Mouse (Mus musculus) T-helper 2 cell (primary cell): ENCODE data around the gene Kcnh4.

ENCODE experiments used
- in situ Hi-C: fragments of 300-600 bp; cut with MboI, MseI; formaldehyde crosslinking; loops from one replicate; pipeline ENCODE4 v1.15.1; 2025; ENCODE audit warnings: high pct_unique_total_duplicates

The Kcnh4 gene

GRCm38 (mm10) chr11:100711783-100712615 is 47.7 kb downstream of the Kcnh4 start, which contains the start of gene Kat2a:
Gene Kat2a (minus strand): TSS chr11:100712465.
- in situ Hi-C loops = no loop called here

GRCm38 (mm10) chr11:100710977-100711376 is 48.8 kb downstream of the Kcnh4 start:
- in situ Hi-C loops = no loop called here

GRCm38 (mm10) chr11:100710528-100710927 is 49.2 kb downstream of the Kcnh4 start:
- in situ Hi-C loops = no loop called here

- in situ Hi-C loops = loop anchor here (5.0 kb wide), 1 partner anchor 137 kb away; the partner anchor contains the start of gene Cnp
Observed at GRCm38 (mm10) chr11:100709201-100709810, 50.4 kb downstream of the Kcnh4 start.

GRCm38 (mm10) chr11:100705095-100705747 is 54.5 kb downstream of the Kcnh4 start:
- in situ Hi-C loops = loop anchor here (5.0 kb wide), 1 partner anchor 133 kb away; the partner anchor contains the start of gene Cnp

- in situ Hi-C loops = no loop called here
Observed at GRCm38 (mm10) chr11:100703851-100704531, 55.8 kb downstream of the Kcnh4 start, which contains the start of gene Dhx58. Gene Dhx58 (minus strand): TSS chr11:100704271.

- in situ Hi-C loops = no loop called here
Observed at GRCm38 (mm10) chr11:100703366-100703765, 56.4 kb downstream of the Kcnh4 start.

- in situ Hi-C loops = no loop called here
Observed at GRCm38 (mm10) chr11:100702906-100703305, 56.8 kb downstream of the Kcnh4 start.

- in situ Hi-C loops = no loop called here
Observed at GRCm38 (mm10) chr11:100702081-100702851, 57.5 kb downstream of the Kcnh4 start.

GRCm38 (mm10) chr11:100701301-100701700 is 58.4 kb downstream of the Kcnh4 start:
- in situ Hi-C loops = no loop called here

GRCm38 (mm10) chr11:100700710-100701109 is 59.0 kb downstream of the Kcnh4 start:
- in situ Hi-C loops = no loop called here

GRCm38 (mm10) chr11:100697921-100698320 is 61.8 kb downstream of the Kcnh4 start:
- in situ Hi-C loops = no loop called here

- in situ Hi-C loops = no loop called here
Observed at GRCm38 (mm10) chr11:100694926-100695325, 64.8 kb downstream of the Kcnh4 start.

GRCm38 (mm10) chr11:100693154-100693553 is 66.6 kb downstream of the Kcnh4 start:
- in situ Hi-C loops = no loop called here

- in situ Hi-C loops = no loop called here
Observed at GRCm38 (mm10) chr11:100692164-100692616, 67.6 kb downstream of the Kcnh4 start, which contains the start of gene Zfp385c. Gene Zfp385c (minus strand): TSS chr11:100692455.

- in situ Hi-C loops = no loop called here
Observed at GRCm38 (mm10) chr11:100690389-100690788, 69.4 kb downstream of the Kcnh4 start.
